Mouse (Mus musculus) brain, embryonic 14.5 days (tissue): ENCODE measurements at regions not wholly inside any gene's neighbourhood (a gene's known extent, or its start where the extent isn't known, plus 50 kb on each side); places are given as distances from the start of the nearest gene placed in this dataset.

Source experiments
- CTCF ChIP-seq: fragments of 200-500 bp; IDR thresholded peaks from 2 replicates; pipeline ENCODE4 v1.5.1; 2012; ENCODE audit warnings: inconsistent platforms, mild to moderate bottlenecking, moderate library complexity, borderline replicate concordance; ENCODE audit not compliant: insufficient read depth, insufficient read length; ENCODE audit errors: extremely low read depth
- POLR2A ChIP-seq: fragments of 200-500 bp; IDR thresholded peaks from 2 replicates; pipeline ENCODE4 v1.6.1; 2012; ENCODE audit warnings: mild to moderate bottlenecking, inconsistent platforms, borderline replicate concordance; ENCODE audit not compliant: poor library complexity, insufficient read depth, insufficient read length, severe bottlenecking; ENCODE audit errors: extremely low read depth

DNA sequence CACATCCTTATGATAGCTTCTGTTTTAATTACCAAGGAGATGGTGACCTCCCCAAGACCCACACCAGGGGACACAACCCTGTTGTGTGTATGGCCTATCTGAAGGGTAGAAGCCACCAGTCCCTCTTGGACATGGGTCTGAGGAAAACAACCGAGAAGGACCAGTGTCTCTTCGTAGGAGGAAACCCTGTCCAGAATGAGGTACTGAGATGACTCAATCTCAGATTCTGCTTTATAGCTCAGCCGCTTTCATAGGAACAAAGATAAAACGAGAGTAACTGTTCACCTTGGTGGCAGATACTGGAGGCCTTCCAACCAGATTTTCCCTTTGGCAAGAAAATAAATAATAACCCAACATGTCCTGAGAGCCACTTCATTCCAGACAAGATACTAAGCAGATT, 100.7 kb downstream of the Lmo4 start:
- no peak for TF ChIP-seq POLR2A
- no peak for TF ChIP-seq CTCF
